In the genomic region with DNA sequence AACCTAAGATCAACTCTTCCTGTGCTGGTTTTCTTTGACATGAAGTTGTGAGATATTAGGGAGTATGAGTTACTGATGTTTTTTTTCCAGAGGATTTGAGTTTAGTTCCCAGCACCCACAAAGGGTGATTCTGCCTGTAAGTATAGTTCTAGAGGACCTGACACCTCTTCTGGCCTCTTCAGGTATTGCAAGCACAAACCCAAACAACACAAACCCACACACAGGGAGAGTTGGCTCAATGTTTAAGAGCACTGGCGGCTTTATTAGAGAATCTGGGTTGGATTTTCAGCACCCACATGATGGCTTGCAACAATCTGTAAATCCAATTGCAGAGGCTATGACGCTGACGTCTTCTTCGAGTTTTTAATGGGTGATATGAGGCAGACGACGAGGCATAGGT, we compare ENCODE assay signal across 27 mouse cellular contexts.
A peak's percentile ranks its signal among the peaks of the same experiment; 100 is the strongest.
DNase-seq lines count a peak whose midpoint lies in the region; ATAC-seq and TF ChIP-seq lines count a peak whose summit lies in the region.
"Had no signal": no experiment of that assay in that cellular context is flagged by ENCODE, and none has a peak within 500 bp of the region (broad histone marks: within the 10 kb centered on the region; RNA-seq: fewer than 3 reads in every experiment).

No protein-coding gene starts in this region.

- H3K4me3 ChIP-seq in lung, embryonic 14.5 days (ENCODE audit: low read depth, low read length), result no peak overlapping the region
- no peak overlapping the region for H3K4me3 ChIP-seq in lung, postnatal 0 days (ENCODE audit: low read depth, low read length)
- no peak overlapping the region for H3K4me3 ChIP-seq in left cerebral cortex, adult 2 months
- H3K4me3 ChIP-seq: embryonic facial prominence, embryonic 12.5 days; embryonic facial prominence, embryonic 15.5 days; gastrocnemius, adult 2 months; hindbrain, embryonic 10.5 days; hindbrain, embryonic 13.5 days; intestine, embryonic 15.5 days had no signal

- no peaks in the 10 kb centered on the region for H3K4me1 ChIP-seq in lung, embryonic 14.5 days (ENCODE audit: insufficient read depth)
- H3K4me1 ChIP-seq in lung, postnatal 0 days (ENCODE audit: insufficient read depth, low read depth, low read length), result no peaks in the 10 kb centered on the region
- H3K4me1 ChIP-seq: embryonic facial prominence, embryonic 12.5 days; embryonic facial prominence, embryonic 15.5 days; hindbrain, embryonic 10.5 days; hindbrain, embryonic 13.5 days; intestine, embryonic 15.5 days had no signal

- H3K36me3 ChIP-seq in lung, embryonic 14.5 days (ENCODE audit: insufficient read depth), result no peaks in the 10 kb centered on the region
- no peaks in the 10 kb centered on the region for H3K36me3 ChIP-seq in lung, postnatal 0 days (ENCODE audit: insufficient read depth, low read length)
- H3K36me3 ChIP-seq: embryonic facial prominence, embryonic 12.5 days; embryonic facial prominence, embryonic 15.5 days; hindbrain, embryonic 10.5 days; hindbrain, embryonic 13.5 days; intestine, embryonic 15.5 days had no signal

- no peak overlapping the region for H3K9ac ChIP-seq in lung, embryonic 14.5 days
- H3K9ac ChIP-seq in lung, postnatal 0 days (replicated peaks; ENCODE audit: low read depth), result no peak overlapping the region
- H3K9ac ChIP-seq: embryonic facial prominence, embryonic 12.5 days; embryonic facial prominence, embryonic 15.5 days; forebrain, postnatal 0 days; hindbrain, embryonic 13.5 days; intestine, embryonic 15.5 days had no signal

- 92% methylated on average over 6 of the region's 6 CpGs for WGBS in lung, embryonic 14.5 days
- WGBS in lung, postnatal 0 days, result 93% methylated on average over 6 of the region's 6 CpGs

- H3K9me3 ChIP-seq in lung, embryonic 14.5 days (ENCODE audit: low read depth, low read length), result no peaks in the 10 kb centered on the region
- no peaks in the 10 kb centered on the region for H3K9me3 ChIP-seq in lung, postnatal 0 days (ENCODE audit: low read length)
- H3K9me3 ChIP-seq: embryonic facial prominence, embryonic 12.5 days; embryonic facial prominence, embryonic 15.5 days; intestine, embryonic 15.5 days had no signal

- H3K4me2 ChIP-seq in lung, embryonic 14.5 days, result no peak overlapping the region
- no peak overlapping the region for H3K4me2 ChIP-seq in lung, postnatal 0 days (replicated peaks; ENCODE audit: low read depth, low read length)
- H3K4me2 ChIP-seq: embryonic facial prominence, embryonic 12.5 days; embryonic facial prominence, embryonic 15.5 days; heart, embryonic 11.5 days; hindbrain, embryonic 13.5 days; intestine, embryonic 15.5 days had no signal

- TF ChIP-seq EP300 in lung, postnatal 0 days (IDR thresholded peaks at IDR 0.05), result no peak

- no peak overlapping the region for H3K27ac ChIP-seq in lung, embryonic 14.5 days (ENCODE audit: low read depth)
- no peak overlapping the region for H3K27ac ChIP-seq in lung, postnatal 0 days (ENCODE audit: low read length)
- no peak overlapping the region for H3K27ac ChIP-seq in left cerebral cortex, adult 2 months
- H3K27ac ChIP-seq: embryonic facial prominence, embryonic 12.5 days; embryonic facial prominence, embryonic 15.5 days; gastrocnemius, adult 2 months; hindbrain, embryonic 10.5 days; hindbrain, embryonic 13.5 days; intestine, embryonic 15.5 days had no signal

- DNase-seq in lung, embryonic 14.5 days, result no peak
- DNase-seq in lung, postnatal 0 days (ENCODE audit: low spot score), result no peak
- DNase-seq in ES-CJ7 (ENCODE audit: low read depth, low spot score), result peak; percentile 72
- peak; percentile 83 for DNase-seq in R1 (ENCODE audit: low read depth, low spot score)
- DNase-seq in thymus, postnatal 14 days, result no peak
- no peak for DNase-seq in kidney, adult 18-20 months
- no peak for DNase-seq in left cerebral cortex, adult 2 months (ENCODE audit: extremely low spot score in 1 of 2, low spot score in 2 of 2)
- DNase-seq: adrenal gland, postnatal 10 days; adrenal gland, postnatal 36 days; cerebellum, adult 11 months; cerebellum, adult 2 months; cerebellum, adult 9-11 months; cerebellum, postnatal 25 days; forebrain, postnatal 0 days; gastrocnemius, adult 2 months; gastrocnemius, postnatal 14 days; heart, adult 11 months had no signal

- H3K27me3 ChIP-seq in lung, embryonic 14.5 days (ENCODE audit: insufficient read depth, low read length), result no peaks in the 10 kb centered on the region
- no peaks in the 10 kb centered on the region for H3K27me3 ChIP-seq in lung, postnatal 0 days (replicated peaks; ENCODE audit: insufficient read depth, low read length)
- H3K27me3 ChIP-seq: embryonic facial prominence, embryonic 12.5 days; embryonic facial prominence, embryonic 15.5 days; hindbrain, embryonic 13.5 days; intestine, embryonic 15.5 days had no signal

- intact Hi-C loops in left cerebral cortex, adult 2 months (cut with DNase I), result no loop called here

- ATAC-seq in lung, embryonic 14.5 days (ENCODE audit: insufficient read depth), result no peak
- no peak for ATAC-seq in lung, postnatal 0 days
- ATAC-seq: activated CD4-positive, CD25-positive, alpha-beta regulatory T cell, adult 4 months; CD4-positive, CD25-positive, alpha-beta regulatory T cell, adult 4 months; forebrain, embryonic 14.5 days; forebrain, postnatal 0 days; hindbrain, embryonic 16.5 days; intestine, embryonic 15.5 days had no signal

- 0 out of 2 replicates have a peak, but pooled peaks have one; percentile 8 for TF ChIP-seq CTCF in lung, embryonic 14.5 days (IDR thresholded peaks at IDR 0.05; ENCODE audit: low read depth)
- TF ChIP-seq CTCF in lung, postnatal 0 days (IDR thresholded peaks at IDR 0.05), result no peak
- no peak for TF ChIP-seq CTCF in left cerebral cortex, adult 2 months (IDR thresholded peaks at IDR 0.05)

Comparison
In these comparisons a context has a peak if more than half of its experiments do, and no peak if none do; other contexts are left out.
1. DNase-seq: peak in ES-CJ7 (single experiment) and R1 (single experiment); none in lung, embryonic 14.5 days (single experiment), lung, postnatal 0 days (single experiment), thymus, postnatal 14 days (single experiment), kidney, adult 18-20 months (single experiment) and left cerebral cortex, adult 2 months (0 of 2).